Mouse (Mus musculus) bone marrow macrophage, adult 2 months (primary cell): ENCODE measurements at regions not wholly inside any gene's neighbourhood (a gene's known extent, or its start where the extent isn't known, plus 50 kb on each side); places are given as distances from the start of the nearest gene placed in this dataset.

Experiments
- CTCF ChIP-seq: IDR thresholded peaks from 2 replicates; pipeline ENCODE4 v1.5.1; 2012; ENCODE audit warnings: low read depth, mild to moderate bottlenecking, low read length, moderate library complexity
- POLR2A ChIP-seq: IDR thresholded peaks from 2 replicates; pipeline ENCODE4 v1.6.1; 2012; ENCODE audit warnings: mild to moderate bottlenecking, low read depth, low read length, borderline replicate concordance

DNA sequence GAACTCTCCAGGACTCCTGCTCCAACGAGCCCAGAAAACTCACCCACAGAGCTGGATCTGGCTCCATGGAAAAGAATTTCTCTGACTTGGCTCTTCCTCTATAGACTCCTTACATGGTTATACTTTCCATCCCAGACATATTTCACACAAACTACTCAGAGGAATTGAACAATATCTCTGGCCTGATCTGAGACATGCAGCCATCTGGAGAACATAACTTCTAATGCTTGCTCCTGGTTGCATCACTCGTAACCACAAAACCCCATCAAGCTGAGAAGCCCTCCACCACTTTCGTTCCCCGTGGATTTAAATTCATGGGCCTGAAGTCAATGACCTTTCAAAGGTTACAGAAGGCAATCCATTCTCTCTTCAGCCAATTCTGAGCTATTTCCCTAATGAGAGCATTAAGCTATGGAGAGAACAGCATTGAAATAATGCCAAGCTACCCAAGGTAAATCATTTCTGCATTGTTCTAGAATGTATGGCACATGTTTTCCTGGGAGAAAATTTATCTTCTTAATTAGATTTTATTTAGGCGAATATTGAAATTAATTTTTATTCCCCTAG is 294.0 kb upstream of the Acvr2a start:
- TF ChIP-seq CTCF (no peak), POLR2A (no peak)
